Mouse (Mus musculus) naive thymus-derived CD4-positive, alpha-beta T cell, adult 5 months (primary cell): ENCODE data around the gene Cenpf. TPM values are rescaled to one million over a fixed set of nuclear protein-coding genes. Genes with fewer than 3 reads are reported as not detected.

ENCODE experiments used
- polyA plus RNA-seq: library from polyadenylated mRNA; unstranded; fragments of 100-300 nt; shearing (Covaris generic); gene quantifications from one replicate; pipeline ENCODE4 v1.2.1, GENCODE M21; 2017

Gene Cenpf
- polyA plus RNA-seq: 0.25 TPM

DNA sequence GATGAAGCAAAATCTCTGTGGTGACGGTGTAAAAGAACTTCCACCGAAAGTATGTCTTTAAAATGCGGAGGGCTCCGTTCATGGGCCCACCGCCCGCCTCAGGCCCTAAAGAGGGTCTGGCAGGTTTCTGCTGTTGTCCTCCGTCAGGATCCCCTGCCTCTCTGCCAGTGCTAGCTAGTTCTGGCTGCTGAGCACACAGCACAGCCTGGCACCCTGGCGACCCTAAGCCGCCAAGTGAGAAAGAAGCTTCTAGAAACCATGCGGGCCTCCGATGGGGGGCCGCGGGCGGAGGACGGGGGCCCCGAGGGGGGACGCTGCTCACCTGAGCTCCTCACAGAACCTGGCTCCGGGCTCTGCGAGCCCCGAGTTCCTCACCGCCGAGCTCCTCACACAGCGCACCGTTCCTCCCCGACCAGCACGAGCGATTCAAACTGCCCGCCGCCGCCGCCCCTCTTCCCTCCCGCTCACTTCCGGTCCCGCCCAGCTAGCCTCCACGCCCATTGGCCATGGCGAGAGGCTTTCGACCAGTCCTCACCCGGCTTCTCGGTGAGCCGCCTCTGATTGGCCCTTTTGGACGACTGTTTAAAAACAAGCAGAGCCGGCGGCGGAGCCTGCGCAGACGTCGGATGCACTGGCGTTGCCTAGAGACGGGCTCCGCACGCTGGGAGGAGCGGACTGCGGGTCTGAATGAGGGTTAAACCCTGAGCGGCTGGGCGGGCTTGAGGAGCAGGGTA is at the start of gene Cenpf:
Gene Cenpf, minus strand, starts transcription at position 433 of the 734 bp plus-strand sequence.

DNA sequence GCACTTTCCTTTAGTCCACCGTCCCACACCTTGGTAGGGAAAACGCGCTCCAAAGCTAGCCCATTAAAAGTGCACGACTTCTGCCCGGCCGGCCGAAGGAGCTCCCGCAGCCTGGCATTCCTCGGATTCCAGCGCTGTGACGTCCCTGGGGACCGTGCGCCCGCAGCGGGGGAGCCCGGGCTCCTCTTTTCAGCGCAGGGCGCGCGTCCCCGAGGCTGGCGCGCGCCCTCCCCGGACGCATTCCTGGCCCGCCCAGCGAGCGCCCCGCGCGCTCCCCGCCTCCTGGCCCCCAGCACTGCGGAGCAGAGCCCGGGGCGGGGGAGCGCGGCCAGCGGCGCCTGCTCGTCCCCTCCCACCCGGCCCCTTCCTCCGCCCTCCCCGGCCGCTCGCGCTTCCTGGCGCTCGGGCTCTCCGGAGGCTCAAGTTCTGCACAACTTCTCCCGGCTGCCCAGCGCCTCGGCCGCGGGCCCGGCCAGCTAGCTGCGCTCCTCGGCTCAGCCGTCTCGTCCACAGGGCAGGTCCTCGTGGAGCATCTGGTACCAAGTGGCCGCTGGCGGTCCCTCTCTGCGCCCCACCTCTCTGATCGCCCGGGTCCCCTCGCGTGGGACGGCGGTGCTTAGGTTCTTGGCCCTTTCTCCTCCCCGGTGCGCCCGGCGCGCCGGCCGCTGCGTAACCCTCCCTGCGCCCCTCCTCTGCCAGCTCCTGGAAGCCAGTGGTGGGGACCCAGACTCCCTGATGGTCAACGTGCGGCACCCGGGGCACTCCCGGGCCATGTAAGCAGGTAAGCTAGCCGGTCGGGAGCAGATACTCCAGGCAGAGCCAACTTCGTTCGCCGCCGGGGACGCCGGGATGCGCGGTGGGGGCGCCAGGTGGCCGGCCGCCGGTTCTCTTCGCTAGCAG is 40.2 kb upstream of the Cenpf start, which contains the start of gene Ptpn14:
Gene Ptpn14, plus strand, starts transcription at position 385 of the 900 bp plus-strand sequence.

Other genes starting within 250 kb of the Cenpf start
- gene Ptpn14, start 40.2 kb upstream of the Cenpf start, polyA plus RNA-seq: not detected
- 14.0 TPM for gene Smyd2, start 234.3 kb upstream of the Cenpf start, polyA plus RNA-seq